In the genomic region with DNA sequence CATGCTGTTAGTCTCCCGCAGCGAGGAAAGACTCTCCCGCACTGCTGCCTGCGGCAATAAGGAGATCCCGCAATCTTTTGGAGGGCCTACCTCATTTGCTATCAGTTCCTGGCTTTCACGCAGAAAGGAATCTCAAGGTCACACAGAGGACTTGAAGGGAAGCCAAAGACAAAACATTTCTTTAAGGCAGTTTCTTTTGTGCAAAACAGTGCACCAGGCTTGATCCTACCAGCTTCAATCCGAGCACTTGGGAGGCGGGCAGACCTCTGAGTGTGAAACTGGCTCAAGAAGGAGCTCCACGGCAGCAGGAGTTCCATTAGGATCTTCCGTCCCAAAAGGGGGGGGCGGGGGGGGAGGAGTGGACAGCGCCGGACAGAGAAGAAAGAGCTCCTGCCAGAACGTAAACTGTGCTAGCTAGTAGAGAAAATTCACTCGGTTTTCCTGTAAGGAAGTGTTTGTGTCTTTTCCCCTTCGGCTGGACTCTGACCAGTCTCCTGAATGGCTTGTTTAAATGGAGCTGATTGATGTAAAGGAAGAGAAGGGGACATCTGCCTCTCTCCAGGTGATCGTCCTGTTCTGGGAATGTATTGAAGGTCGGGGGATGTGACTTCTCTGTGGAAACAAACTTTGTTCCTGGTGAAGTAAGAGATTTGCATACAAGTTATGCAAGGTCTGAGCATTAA, we compare ENCODE assay signal across 9 mouse cellular contexts. TPM values are rescaled to one million over a fixed set of nuclear protein-coding genes. Genes with fewer than 3 reads are reported as not detected.
DNase-seq lines count a peak whose midpoint lies in the region; ATAC-seq and TF ChIP-seq lines count a peak whose summit lies in the region.
"Had no signal": no experiment of that assay in that cellular context is flagged by ENCODE, and none has a peak within 500 bp of the region (broad histone marks: within the 10 kb centered on the region; RNA-seq: fewer than 3 reads in every experiment).

No protein-coding gene starts in this region.

- H3K4me1 ChIP-seq in kidney, postnatal 0 days (replicated peaks; ENCODE audit: insufficient read depth, low read length) = no peaks in the 10 kb centered on the region
- peaks cover 27% of the 10 kb centered on the region for H3K4me1 ChIP-seq in embryonic facial prominence, embryonic 10.5 days
- H3K4me1 ChIP-seq in intestine, embryonic 16.5 days (ENCODE audit: control insufficient read depth, insufficient read depth, low read length) = peaks cover 11% of the 10 kb centered on the region
- peaks cover 16% of the 10 kb centered on the region for H3K4me1 ChIP-seq in neural tube, embryonic 12.5 days

- DNase-seq in kidney, postnatal 0 days (ENCODE audit: low spot score) = peak; percentile 52
- DNase-seq in kidney, adult 8-10 months = no peak
- DNase-seq in embryonic facial prominence, embryonic 10.5 days (ENCODE audit: low spot score) = peak; percentile 40
- no peak for DNase-seq in urinary bladder, adult 18-20 months (ENCODE audit: low spot score in 2 of 2)
- DNase-seq in gastrocnemius, postnatal 36 days = no peak
- no peak for DNase-seq in retina, postnatal 1 day
- DNase-seq: kidney, adult 9 months had no signal

- ATAC-seq in kidney, postnatal 0 days (replicated peaks; ENCODE audit: low FRiP score, low read depth) = no peak
- ATAC-seq in intestine, embryonic 16.5 days = 0 out of 2 replicates have a peak, but pooled peaks have one; percentile 4
- no peak for ATAC-seq in neural tube, embryonic 12.5 days (ENCODE audit: low FRiP score, low read depth)

- intact Hi-C loops in gastrocnemius, postnatal 36 days (cut with DNase I) = no loop called here

- WGBS in kidney, postnatal 0 days = 11% methylated on average over 18 of the region's 18 CpGs
- WGBS in embryonic facial prominence, embryonic 10.5 days = 8% methylated on average over 18 of the region's 18 CpGs
- WGBS in intestine, embryonic 16.5 days = 8% methylated on average over 17 of the region's 18 CpGs
- WGBS in neural tube, embryonic 12.5 days = 5% methylated on average over 18 of the region's 18 CpGs

- no peaks in the 10 kb centered on the region for H3K9me3 ChIP-seq in kidney, postnatal 0 days (replicated peaks; ENCODE audit: low read length)
- H3K9me3 ChIP-seq in embryonic facial prominence, embryonic 10.5 days = no peaks in the 10 kb centered on the region
- no peaks in the 10 kb centered on the region for H3K9me3 ChIP-seq in intestine, embryonic 16.5 days (ENCODE audit: control insufficient read depth, low read length)
- no peaks in the 10 kb centered on the region for H3K9me3 ChIP-seq in neural tube, embryonic 12.5 days

- no peak overlapping the region for H3K27ac ChIP-seq in kidney, postnatal 0 days
- peak overlapping the region; percentile 77 for H3K27ac ChIP-seq in embryonic facial prominence, embryonic 10.5 days (replicated peaks)
- H3K27ac ChIP-seq in intestine, embryonic 16.5 days (ENCODE audit: low read length) = peak overlapping the region; percentile 56
- no peak overlapping the region for H3K27ac ChIP-seq in neural tube, embryonic 12.5 days

- TF ChIP-seq CTCF in kidney, postnatal 0 days (IDR thresholded peaks at IDR 0.05; ENCODE audit: low read depth) = no peak

- H3K4me2 ChIP-seq in kidney, postnatal 0 days (ENCODE audit: low read length) = peak overlapping the region; percentile 41
- H3K4me2 ChIP-seq in intestine, embryonic 16.5 days (ENCODE audit: low read depth, low read length) = peak overlapping the region; percentile 62
- H3K4me2 ChIP-seq in neural tube, embryonic 12.5 days (replicated peaks) = peak overlapping the region; percentile 49

- H3K4me3 ChIP-seq in kidney, postnatal 0 days (replicated peaks; ENCODE audit: low read depth, low read length) = 0 out of 2 replicates have a peak overlapping the region, but pooled peaks have one; percentile 5
- H3K4me3 ChIP-seq in embryonic facial prominence, embryonic 10.5 days = peak overlapping the region; percentile 43
- peak overlapping the region; percentile 36 for H3K4me3 ChIP-seq in intestine, embryonic 16.5 days (ENCODE audit: low read length)
- H3K4me3 ChIP-seq in neural tube, embryonic 12.5 days = no peak overlapping the region

- H3K36me3 ChIP-seq in kidney, postnatal 0 days (ENCODE audit: insufficient read depth, low read length) = no peaks in the 10 kb centered on the region
- no peaks in the 10 kb centered on the region for H3K36me3 ChIP-seq in embryonic facial prominence, embryonic 10.5 days (replicated peaks)
- H3K36me3 ChIP-seq in intestine, embryonic 16.5 days (ENCODE audit: control insufficient read depth, insufficient read depth, low read length) = no peaks in the 10 kb centered on the region
- no peaks in the 10 kb centered on the region for H3K36me3 ChIP-seq in neural tube, embryonic 12.5 days

- no peaks in the 10 kb centered on the region for H3K27me3 ChIP-seq in kidney, postnatal 0 days (ENCODE audit: insufficient read depth, low read length)
- no peaks in the 10 kb centered on the region for H3K27me3 ChIP-seq in embryonic facial prominence, embryonic 10.5 days (replicated peaks; ENCODE audit: low read depth, poor library complexity, severe bottlenecking)
- H3K27me3 ChIP-seq in intestine, embryonic 16.5 days (replicated peaks; ENCODE audit: control insufficient read depth, insufficient read depth, low read length) = no peaks in the 10 kb centered on the region
- no peaks in the 10 kb centered on the region for H3K27me3 ChIP-seq in neural tube, embryonic 12.5 days (replicated peaks)

- peak overlapping the region; percentile 6; the same call in 1 of the 2 replicates for H3K9ac ChIP-seq in kidney, postnatal 0 days (ENCODE audit: low read depth, low read length)
- H3K9ac ChIP-seq in intestine, embryonic 16.5 days (ENCODE audit: low read depth, low read length) = peak overlapping the region; percentile 68
- 0 out of 2 replicates have a peak overlapping the region, but pooled peaks have one; percentile 35 for H3K9ac ChIP-seq in neural tube, embryonic 12.5 days

RNA-seq across cellular contexts. Expression of a gene that starts 3.5 kb away (rescaled TPM):
- polyA plus RNA-seq in kidney, postnatal 0 days (2015; fragmentation: Nextera tagmentation; extraction: Ambion mirVana) = 0.71 and 1.5 TPM in 2 replicates
- polyA plus RNA-seq in embryonic facial prominence, embryonic 10.5 days (2016; fragmentation: Nextera tagmentation; extraction: Ambion mirVana) = 3.1 and 3.2 TPM in 2 replicates
- polyA plus RNA-seq in intestine, embryonic 16.5 days (2015; fragmentation: Nextera tagmentation; extraction: Ambion mirVana) = 1.5 and 1.7 TPM in 2 replicates
- 0.68 and 1.7 TPM in 2 replicates for polyA plus RNA-seq in neural tube, embryonic 12.5 days (2016; fragmentation: Nextera tagmentation; extraction: Ambion mirVana)
- total RNA-seq in gastrocnemius, postnatal 36 days (2021) = 1 to 10 TPM; 3.8 to 6.5 TPM

RNA-seq across cellular contexts. Expression of a gene that starts 3.7 kb away (rescaled TPM):
- polyA plus RNA-seq in kidney, postnatal 0 days (2015; fragmentation: Nextera tagmentation; extraction: Ambion mirVana) = 4.6 TPM in 1 of 2 replicates, not detected in the other
- 10.9 and 18.0 TPM in 2 replicates for polyA plus RNA-seq in embryonic facial prominence, embryonic 10.5 days (2016; fragmentation: Nextera tagmentation; extraction: Ambion mirVana)
- polyA plus RNA-seq in intestine, embryonic 16.5 days (2015; fragmentation: Nextera tagmentation; extraction: Ambion mirVana) = 3.8 and 4.1 TPM in 2 replicates
- polyA plus RNA-seq in neural tube, embryonic 12.5 days (2016; fragmentation: Nextera tagmentation; extraction: Ambion mirVana) = 7.9 and 9.0 TPM in 2 replicates
- total RNA-seq in gastrocnemius, postnatal 36 days (2021) = 1 to 10 TPM; 1.0 to 2.0 TPM

RNA-seq across cellular contexts. Expression of a gene that starts 7.6 kb away (rescaled TPM):
- polyA plus RNA-seq in kidney, postnatal 0 days (2015; fragmentation: Nextera tagmentation; extraction: Ambion mirVana) = 66.0 and 72.0 TPM in 2 replicates
- 102 and 103 TPM in 2 replicates for polyA plus RNA-seq in embryonic facial prominence, embryonic 10.5 days (2016; fragmentation: Nextera tagmentation; extraction: Ambion mirVana)
- 53.6 and 66.8 TPM in 2 replicates for polyA plus RNA-seq in intestine, embryonic 16.5 days (2015; fragmentation: Nextera tagmentation; extraction: Ambion mirVana)
- 97.6 and 126 TPM in 2 replicates for polyA plus RNA-seq in neural tube, embryonic 12.5 days (2016; fragmentation: Nextera tagmentation; extraction: Ambion mirVana)
- 10 to 100 TPM; 11.9 to 24.7 TPM for total RNA-seq in gastrocnemius, postnatal 36 days (2021)

RNA-seq across cellular contexts. Expression of a gene that starts 10.3 kb away (rescaled TPM):
- 13.2 and 13.8 TPM in 2 replicates for polyA plus RNA-seq in kidney, postnatal 0 days (2015; fragmentation: Nextera tagmentation; extraction: Ambion mirVana)
- polyA plus RNA-seq in embryonic facial prominence, embryonic 10.5 days (2016; fragmentation: Nextera tagmentation; extraction: Ambion mirVana) = 34.8 and 36.2 TPM in 2 replicates
- 10.0 and 14.9 TPM in 2 replicates for polyA plus RNA-seq in intestine, embryonic 16.5 days (2015; fragmentation: Nextera tagmentation; extraction: Ambion mirVana)
- polyA plus RNA-seq in neural tube, embryonic 12.5 days (2016; fragmentation: Nextera tagmentation; extraction: Ambion mirVana) = 13.1 and 26.4 TPM in 2 replicates
- 1 to 10 TPM; 4.7 to 6.6 TPM for total RNA-seq in gastrocnemius, postnatal 36 days (2021)

RNA-seq across cellular contexts. Expression of a gene that starts 19.3 kb away (rescaled TPM):
- polyA plus RNA-seq in kidney, postnatal 0 days (2015; fragmentation: Nextera tagmentation; extraction: Ambion mirVana) = 12.2 and 13.7 TPM in 2 replicates
- polyA plus RNA-seq in embryonic facial prominence, embryonic 10.5 days (2016; fragmentation: Nextera tagmentation; extraction: Ambion mirVana) = 21.7 and 23.9 TPM in 2 replicates
- 13.4 and 17.9 TPM in 2 replicates for polyA plus RNA-seq in intestine, embryonic 16.5 days (2015; fragmentation: Nextera tagmentation; extraction: Ambion mirVana)
- polyA plus RNA-seq in neural tube, embryonic 12.5 days (2016; fragmentation: Nextera tagmentation; extraction: Ambion mirVana) = 17.1 and 26.1 TPM in 2 replicates
- total RNA-seq in gastrocnemius, postnatal 36 days (2021) = 10 to 100 TPM; 18.8 to 22.7 TPM

Comparison
In these comparisons a context has a peak if more than half of its experiments do, and no peak if none do; other contexts are left out.
1. DNase-seq: peak in kidney, postnatal 0 days (single experiment) and embryonic facial prominence, embryonic 10.5 days (single experiment); none in kidney, adult 8-10 months (0 of 2), urinary bladder, adult 18-20 months (0 of 2), gastrocnemius, postnatal 36 days (0 of 2) and retina, postnatal 1 day (single experiment).
2. H3K27ac ChIP-seq: peak in embryonic facial prominence, embryonic 10.5 days (single experiment) and intestine, embryonic 16.5 days (single experiment); none in kidney, postnatal 0 days (single experiment) and neural tube, embryonic 12.5 days (single experiment).
3. H3K9ac ChIP-seq: peak in every context shown above with its lines; median percentile 68 in intestine, embryonic 16.5 days; 35 in neural tube, embryonic 12.5 days; 6 in kidney, postnatal 0 days.
4. Peak in every context shown above with its lines, with median percentiles within 50 percentile points of each other: H3K4me2 ChIP-seq.